Comparison of ENCODE assay signal across 24 mouse cellular contexts in genomic region chr17:5322594-5322993, GRCm38 (mm10).
A peak's percentile ranks its signal among the peaks of the same experiment; 100 is the strongest.
DNase-seq lines count a peak whose midpoint lies in the region; ATAC-seq and TF ChIP-seq lines count a peak whose summit lies in the region.
"Had no signal": no experiment of that assay in that cellular context is flagged by ENCODE, and none has a peak within 500 bp of the region (broad histone marks: within the 10 kb centered on the region; RNA-seq: fewer than 3 reads in every experiment).

No protein-coding gene starts in this region.

- H3K36me3 ChIP-seq in heart, embryonic 12.5 days = peaks cover 50% of the 10 kb centered on the region
- H3K36me3 ChIP-seq in E14TG2a.4 (ENCODE audit: insufficient read depth, low read length) = peaks cover 32% of the 10 kb centered on the region
- 0 out of 2 replicates have a peak, but pooled peaks cover 12% of the 10 kb centered on the region for H3K36me3 ChIP-seq in stomach, embryonic 16.5 days (ENCODE audit: control insufficient read depth, insufficient read depth, low read length)

- H3K27ac ChIP-seq in heart, embryonic 12.5 days (ENCODE audit: poor library complexity, severe bottlenecking) = no peak overlapping the region
- H3K27ac ChIP-seq in stomach, embryonic 16.5 days (ENCODE audit: low read length) = no peak overlapping the region
- H3K27ac ChIP-seq: embryonic facial prominence, embryonic 15.5 days; heart, embryonic 10.5 days; hindbrain, embryonic 13.5 days; hindbrain, postnatal 0 days had no signal

- no peaks in the 10 kb centered on the region for H3K9me3 ChIP-seq in heart, embryonic 12.5 days (replicated peaks)
- H3K9me3 ChIP-seq in E14TG2a.4 (ENCODE audit: low read length) = peaks cover 10% of the 10 kb centered on the region; the same call in 1 of the 2 replicates
- no peaks in the 10 kb centered on the region for H3K9me3 ChIP-seq in stomach, embryonic 16.5 days (replicated peaks; ENCODE audit: control insufficient read depth, low read length)
- H3K9me3 ChIP-seq: embryonic facial prominence, embryonic 15.5 days; forebrain, embryonic 10.5 days; heart, embryonic 10.5 days; heart, embryonic 15.5 days; hindbrain, embryonic 13.5 days had no signal

- no peak for TF ChIP-seq CTCF in E14TG2a.4 (conservative IDR thresholded peaks at IDR 0.05; ENCODE audit: low read length)

- WGBS in heart, embryonic 12.5 days = 82% methylated on average over 9 of the region's 9 CpGs
- WGBS in stomach, embryonic 16.5 days = 80% methylated on average over 9 of the region's 9 CpGs

- H3K4me1 ChIP-seq in heart, embryonic 12.5 days (replicated peaks) = peaks cover 49% of the 10 kb centered on the region
- peaks cover 48% of the 10 kb centered on the region for H3K4me1 ChIP-seq in E14TG2a.4 (replicated peaks; ENCODE audit: low read depth, low read length)
- peaks cover 42% of the 10 kb centered on the region for H3K4me1 ChIP-seq in stomach, embryonic 16.5 days (ENCODE audit: control insufficient read depth, insufficient read depth, low read length)

- 0 out of 2 replicates have a peak overlapping the region, but pooled peaks have one; percentile 26 for H3K9ac ChIP-seq in heart, embryonic 12.5 days
- 0 out of 2 replicates have a peak overlapping the region, but pooled peaks have one; percentile 6 for H3K9ac ChIP-seq in stomach, embryonic 16.5 days (ENCODE audit: low read length)
- H3K9ac ChIP-seq: embryonic facial prominence, embryonic 15.5 days; heart, embryonic 15.5 days; hindbrain, embryonic 13.5 days had no signal

- DNase-seq in heart, adult 8-10 months (ENCODE audit: low spot score) = no peak
- peak; percentile 65 for DNase-seq in ES-CJ7 (ENCODE audit: low read depth, low spot score)
- no peak for DNase-seq in ovary, adult 18-20 months (ENCODE audit: low spot score)
- DNase-seq: adrenal gland, adult 8-10 months; adrenal gland, postnatal 36 days; cerebellum, adult 2 months; cerebellum, postnatal 10 days; embryo, embryonic 11 days; gastrocnemius, postnatal 25 days; heart, adult 11 months; heart, postnatal 14 days had no signal

- H3K4me2 ChIP-seq in heart, embryonic 12.5 days = no peak overlapping the region
- no peak overlapping the region for H3K4me2 ChIP-seq in stomach, embryonic 16.5 days (ENCODE audit: low read depth, low read length)
- H3K4me2 ChIP-seq: embryonic facial prominence, embryonic 15.5 days; heart, embryonic 15.5 days; hindbrain, embryonic 13.5 days had no signal

- ATAC-seq in heart, embryonic 12.5 days (ENCODE audit: insufficient number of reproducible peaks, low FRiP score) = no peak
- no peak for ATAC-seq in stomach, embryonic 16.5 days (ENCODE audit: insufficient read depth, low FRiP score)
- ATAC-seq: forebrain, embryonic 16.5 days; Patski had no signal

- no peak overlapping the region for H3K4me3 ChIP-seq in heart, embryonic 12.5 days
- H3K4me3 ChIP-seq in E14TG2a.4 (replicated peaks; ENCODE audit: low read length) = 0 out of 2 replicates have a peak overlapping the region, but pooled peaks have one; percentile 29
- H3K4me3 ChIP-seq in stomach, embryonic 16.5 days (replicated peaks; ENCODE audit: low read length) = no peak overlapping the region
- H3K4me3 ChIP-seq: embryonic facial prominence, embryonic 15.5 days; erythroblast, embryonic 14.5 days; forebrain, embryonic 10.5 days; heart, embryonic 10.5 days; heart, embryonic 15.5 days; hindbrain, embryonic 13.5 days had no signal

- H3K27me3 ChIP-seq in heart, embryonic 12.5 days (replicated peaks) = no peaks in the 10 kb centered on the region
- peaks cover 20% of the 10 kb centered on the region for H3K27me3 ChIP-seq in E14TG2a.4 (ENCODE audit: insufficient read depth, low read length)
- no peaks in the 10 kb centered on the region for H3K27me3 ChIP-seq in stomach, embryonic 16.5 days (ENCODE audit: control insufficient read depth, insufficient read depth, low read length)
- H3K27me3 ChIP-seq: CH12.LX; embryonic facial prominence, embryonic 15.5 days; heart, embryonic 15.5 days; Patski had no signal
